Comparison of ENCODE assay signal across 13 mouse cellular contexts in genomic region chr4:99032921-99033320, GRCm38 (mm10). TPM values are rescaled to one million over a fixed set of nuclear protein-coding genes. Genes with fewer than 3 reads are reported as not detected.
DNase-seq lines count a peak whose midpoint lies in the region; ATAC-seq and TF ChIP-seq lines count a peak whose summit lies in the region.
"Had no signal": no experiment of that assay in that cellular context is flagged by ENCODE, and none has a peak within 500 bp of the region (broad histone marks: within the 10 kb centered on the region; RNA-seq: fewer than 3 reads in every experiment).

No protein-coding gene starts in this region.

- H3K4me3 ChIP-seq in liver, embryonic 14.5 days (ENCODE audit: insufficient read depth in 1 of 2, low read depth in 2 of 2, low read length in 2 of 2) = no peak overlapping the region
- no peak overlapping the region for H3K4me3 ChIP-seq in forebrain, embryonic 11.5 days (ENCODE audit: low read depth, low read length)
- H3K4me3 ChIP-seq: hindbrain, embryonic 12.5 days; limb, embryonic 13.5 days had no signal

- ATAC-seq in liver, embryonic 14.5 days (ENCODE audit: insufficient read depth) = no peak
- peak; percentile 87 for ATAC-seq in megakaryocyte-erythroid progenitor cell, adult 5-6 weeks (replicated peaks; ENCODE audit: low FRiP score, low TSS enrichment, poor library complexity, severe bottlenecking)
- no peak for ATAC-seq in forebrain, embryonic 11.5 days (replicated peaks; ENCODE audit: low FRiP score)

- no peaks in the 10 kb centered on the region for H3K36me3 ChIP-seq in liver, embryonic 14.5 days (replicated peaks; ENCODE audit: control insufficient read depth, insufficient read depth, low read depth)
- H3K36me3 ChIP-seq in forebrain, embryonic 11.5 days (ENCODE audit: control insufficient read depth, insufficient read depth, low read length) = no peaks in the 10 kb centered on the region
- H3K36me3 ChIP-seq: hindbrain, embryonic 12.5 days had no signal

- no peaks in the 10 kb centered on the region for H3K4me1 ChIP-seq in liver, embryonic 14.5 days (replicated peaks; ENCODE audit: control insufficient read depth in 2 of 2, insufficient read depth in 2 of 2, low read length in 1 of 2)
- no peaks in the 10 kb centered on the region for H3K4me1 ChIP-seq in forebrain, embryonic 11.5 days (replicated peaks; ENCODE audit: control insufficient read depth, insufficient read depth, low read length)
- H3K4me1 ChIP-seq: hindbrain, embryonic 12.5 days; limb, embryonic 13.5 days had no signal

- no peaks in the 10 kb centered on the region for H3K9me3 ChIP-seq in liver, embryonic 14.5 days (ENCODE audit: control insufficient read depth, low read length)
- no peaks in the 10 kb centered on the region for H3K9me3 ChIP-seq in forebrain, embryonic 11.5 days (ENCODE audit: control insufficient read depth, low read length)
- H3K9me3 ChIP-seq: hindbrain, embryonic 12.5 days; limb, embryonic 13.5 days had no signal

- peak; percentile 3 for DNase-seq in adrenal gland, postnatal 25 days
- DNase-seq in adrenal gland, adult 8-10 months = no peak
- DNase-seq in ovary, postnatal 36 days (ENCODE audit: low spot score) = peak; percentile 22
- no peak for DNase-seq in ovary, postnatal 10 days (ENCODE audit: low spot score)
- no peak for DNase-seq in liver, embryonic 14.5 days (ENCODE audit: low read depth in 3 of 3, low spot score in 3 of 3)
- no peak for DNase-seq in forebrain, embryonic 11.5 days (ENCODE audit: low spot score)
- no peak for DNase-seq in c-Kit-positive CD71-positive TER-119-positive erythroid progenitor cells, embryonic 14.5 days (ENCODE audit: low spot score)
- DNase-seq: cerebellum, postnatal 25 days; gastrocnemius, postnatal 14 days had no signal

- WGBS in liver, embryonic 14.5 days (ENCODE audit: insufficient replicate concordance) = 25% methylated on average over 4 of the region's 4 CpGs
- 91% methylated on average over 4 of the region's 4 CpGs for WGBS in forebrain, embryonic 11.5 days

- peak overlapping the region; percentile 28; the same call in 1 of the 2 replicates for H3K4me2 ChIP-seq in liver, embryonic 14.5 days (ENCODE audit: low read depth)
- H3K4me2 ChIP-seq in forebrain, embryonic 11.5 days (ENCODE audit: low read depth, low read length, severe bottlenecking) = no peak overlapping the region
- H3K4me2 ChIP-seq: hindbrain, embryonic 12.5 days; limb, embryonic 13.5 days had no signal

- no peak for TF ChIP-seq EP300 in liver, embryonic 14.5 days (IDR thresholded peaks at IDR 0.05; ENCODE audit: low read depth)

- H3K9ac ChIP-seq in liver, embryonic 14.5 days (replicated peaks) = no peak overlapping the region
- no peak overlapping the region for H3K9ac ChIP-seq in forebrain, embryonic 11.5 days (ENCODE audit: low read length)
- H3K9ac ChIP-seq: hindbrain, embryonic 12.5 days; limb, embryonic 13.5 days had no signal

- no peaks in the 10 kb centered on the region for H3K27me3 ChIP-seq in liver, embryonic 14.5 days (ENCODE audit: control insufficient read depth, insufficient read depth, low read length)
- no peaks in the 10 kb centered on the region for H3K27me3 ChIP-seq in forebrain, embryonic 11.5 days (ENCODE audit: control insufficient read depth, insufficient read depth, low read length)
- H3K27me3 ChIP-seq: hindbrain, embryonic 12.5 days; limb, embryonic 13.5 days had no signal

- no peak overlapping the region for H3K27ac ChIP-seq in liver, embryonic 14.5 days
- H3K27ac ChIP-seq in forebrain, embryonic 11.5 days (ENCODE audit: low read depth, low read length) = no peak overlapping the region
- H3K27ac ChIP-seq: hindbrain, embryonic 12.5 days; limb, embryonic 13.5 days had no signal

- TF ChIP-seq CTCF in liver, embryonic 14.5 days (IDR thresholded peaks at IDR 0.05; ENCODE audit: low read depth) = no peak

RNA-seq across cellular contexts. Expression of gene Angptl3, which starts 2.2 kb away (rescaled TPM):
- total RNA-seq in adrenal gland, postnatal 25 days (2021) = 0.39 and 5.4 TPM in 2 replicates
- 1 to 10 TPM in 1 of 4 experiments, under 1 TPM in 2, not detected in 1; 0.25 to 1.2 (median 0.31) TPM for total RNA-seq in adrenal gland, adult 8-10 months (2022)
- 20.3 and 42.7 TPM in 2 replicates for polyA plus RNA-seq in liver, embryonic 14.5 days (2012; rRNA removed)
- polyA plus RNA-seq in liver, embryonic 14.5 days (2014; fragmentation: Nextera tagmentation; extraction: Ambion mirVana) = 84.9 and 85.5 TPM in 2 replicates
- total RNA-seq in megakaryocyte-erythroid progenitor cell, adult 5-6 weeks (2014; fragmentation: Nextera tagmentation) = 0.46 TPM in 1 of 2 replicates, not detected in the other
- 0.85 TPM in 1 of 2 replicates, not detected in the other for total RNA-seq in megakaryocyte-erythroid progenitor cell, adult 5-6 weeks (2017)
- 1.9 TPM in 2 replicates for polyA plus RNA-seq in forebrain, embryonic 11.5 days (2014; fragmentation: Nextera tagmentation; extraction: Ambion mirVana)
- total RNA-seq: gastrocnemius, postnatal 14 days had no signal
- polyA plus RNA-seq: brain, embryonic 14.5 days had no signal

Comparison
In these comparisons a context has a peak if more than half of its experiments do, and no peak if none do; other contexts are left out.
1. DNase-seq: peak in adrenal gland, postnatal 25 days (single experiment) and ovary, postnatal 36 days (single experiment); none in adrenal gland, adult 8-10 months (single experiment), ovary, postnatal 10 days (single experiment), liver, embryonic 14.5 days (0 of 3), forebrain, embryonic 11.5 days (single experiment) and c-Kit-positive CD71-positive TER-119-positive erythroid progenitor cells, embryonic 14.5 days (single experiment).